Mouse (Mus musculus) midbrain, embryonic 14.5 days (tissue): Measurements from ENCODE around the gene Sh2d2a. TPM values are rescaled to one million over a fixed set of nuclear protein-coding genes. Genes with fewer than 3 reads are reported as not detected.

Experiments
- ATAC-seq: fragments of 200-750 bp; cut with Nextera tagmentation; 2 replicates; pipeline ENCODE4 v1.8.0; 2017; ENCODE audit warnings: moderate number of reproducible peaks, moderate library complexity; ENCODE audit not compliant: low FRiP score, low TSS enrichment
- DNase-seq: peaks from one replicate; pipeline ENCODE4 v3.0.0-alpha.2; 2015
- H3K27ac ChIP-seq: fragments of 300-500 bp; sonication (generic); replicated peaks from 2 replicates; pipeline ENCODE4 v1.5.1; 2014; ENCODE audit warnings: mild to moderate bottlenecking, low read depth, low read length, moderate library complexity
- H3K27me3 ChIP-seq: fragments of 300-500 bp; sonication (generic); 2 replicates; pipeline ENCODE4 v1.6.1; 2014; ENCODE audit warnings: low read length, control low read depth, mixed read lengths; ENCODE audit not compliant: control insufficient read depth, insufficient read depth
- H3K36me3 ChIP-seq: fragments of 300-500 bp; sonication (generic); 2 replicates; pipeline ENCODE4 v1.6.1; 2014; ENCODE audit warnings: low read length, control low read depth; ENCODE audit not compliant: control insufficient read depth, insufficient read depth
- H3K4me1 ChIP-seq: fragments of 300-500 bp; sonication (generic); 2 replicates; pipeline ENCODE4 v1.6.1; 2014; ENCODE audit warnings: mild to moderate bottlenecking, antibody characterized with exemption, low read length, control low read depth; ENCODE audit not compliant: control insufficient read depth, insufficient read depth
- H3K4me2 ChIP-seq: fragments of 300-500 bp; sonication (generic); 2 replicates; pipeline ENCODE4 v1.6.1; 2014; ENCODE audit warnings: mild to moderate bottlenecking, low read length, moderate library complexity
- H3K4me3 ChIP-seq: fragments of 300-500 bp; sonication (generic); replicated peaks from 2 replicates; pipeline ENCODE4 v1.5.1; 2014; ENCODE audit warnings: low read depth, low read length
- H3K9ac ChIP-seq: fragments of 300-500 bp; sonication (generic); replicated peaks from 2 replicates; pipeline ENCODE4 v1.6.1; 2014; ENCODE audit warnings: mild to moderate bottlenecking, low read length, moderate library complexity
- H3K9me3 ChIP-seq: fragments of 300-500 bp; sonication (generic); 2 replicates; pipeline ENCODE4 v1.6.1; 2016; ENCODE audit warnings: low read length, control low read depth, mixed read lengths; ENCODE audit not compliant: control insufficient read depth
- WGBS: fragments of 180-500 bp; shearing (Covaris S2); extraction: QIAGEN DNeasy Blood & Tissue Kit; methylation state at CpG from one replicate; pipeline ENCODE4 v1.1.7; 2014; 5-methylcytosine and 5-hydroxymethylcytosine counted together
- polyA plus RNA-seq: library from polyadenylated mRNA; unstranded; fragments of >200 nt; fragmentation: Nextera tagmentation; extraction: Ambion mirVana; gene quantifications from 2 replicates; pipeline ENCODE4 v1.2.1, GENCODE M21; 2014

Sh2d2a gene
- polyA plus RNA-seq, result 0.05 TPM in 1 of 2 replicates, not detected in the other

DNA sequence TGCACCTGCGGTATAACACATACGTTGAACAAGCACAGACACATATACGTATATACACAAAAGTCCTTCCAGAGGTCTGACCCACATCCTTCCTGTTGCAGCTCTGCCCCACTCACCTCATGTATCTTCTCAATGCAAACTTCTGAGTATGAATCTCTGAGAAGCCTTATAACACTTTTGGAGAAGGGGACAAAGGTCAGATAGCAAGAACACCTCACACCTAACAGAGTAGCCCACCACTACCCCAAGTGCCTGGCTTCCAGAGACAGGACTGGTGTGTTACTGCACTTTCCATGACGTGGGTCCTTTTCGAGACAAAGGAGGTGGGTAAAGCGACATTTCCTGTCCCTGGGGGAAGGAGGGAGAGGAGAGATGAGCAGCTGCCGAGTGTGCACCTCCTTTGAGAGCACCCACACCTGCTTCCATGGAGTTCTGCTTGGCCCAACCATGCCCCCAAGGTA is at the start of gene Sh2d2a:
Gene Sh2d2a (plus strand): TSS at position 106 of the 461 bp plus-strand sequence.
- Histone ChIP-seq H3K27ac (no peak within 1 kb of the TSS), H3K4me3 (no peak within 1 kb of the TSS), H3K36me3 (no peaks in the 10 kb centered on the region), H3K4me1 (no peaks in the 10 kb centered on the region), H3K9ac (no peak within 1 kb of the TSS), H3K27me3 (no peaks in the 10 kb centered on the region), H3K4me2 (no peak within 1 kb of the TSS), H3K9me3 (no peaks in the 10 kb centered on the region)
- 71% methylated on average over 7 of the region's 7 CpGs for WGBS
- ATAC-seq (no peak), DNase-seq (no peak)

DNA sequence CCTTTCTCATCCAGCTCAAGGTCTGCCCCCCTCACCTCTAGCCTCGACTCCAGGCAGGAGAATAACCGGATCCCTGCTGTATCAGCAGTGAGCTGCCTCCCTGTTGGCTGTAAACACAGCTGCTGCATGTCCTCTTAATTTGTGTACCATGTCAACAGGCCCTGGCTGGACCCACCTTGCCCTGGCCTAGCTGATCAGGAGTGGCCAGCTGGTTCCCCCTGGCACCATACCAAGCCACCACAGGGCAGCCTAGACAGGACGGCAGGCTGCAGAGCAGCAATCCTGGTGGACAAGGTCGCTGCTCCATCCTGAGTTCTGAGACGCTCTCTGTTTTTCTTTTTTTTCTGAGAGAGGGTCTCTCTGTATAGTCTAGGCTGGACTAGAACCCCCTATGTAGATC is 44.9 kb upstream of the Sh2d2a start:
- peaks cover 31% of the 10 kb centered on the region for H3K27me3 ChIP-seq
- DNase-seq, result no peak

DNA sequence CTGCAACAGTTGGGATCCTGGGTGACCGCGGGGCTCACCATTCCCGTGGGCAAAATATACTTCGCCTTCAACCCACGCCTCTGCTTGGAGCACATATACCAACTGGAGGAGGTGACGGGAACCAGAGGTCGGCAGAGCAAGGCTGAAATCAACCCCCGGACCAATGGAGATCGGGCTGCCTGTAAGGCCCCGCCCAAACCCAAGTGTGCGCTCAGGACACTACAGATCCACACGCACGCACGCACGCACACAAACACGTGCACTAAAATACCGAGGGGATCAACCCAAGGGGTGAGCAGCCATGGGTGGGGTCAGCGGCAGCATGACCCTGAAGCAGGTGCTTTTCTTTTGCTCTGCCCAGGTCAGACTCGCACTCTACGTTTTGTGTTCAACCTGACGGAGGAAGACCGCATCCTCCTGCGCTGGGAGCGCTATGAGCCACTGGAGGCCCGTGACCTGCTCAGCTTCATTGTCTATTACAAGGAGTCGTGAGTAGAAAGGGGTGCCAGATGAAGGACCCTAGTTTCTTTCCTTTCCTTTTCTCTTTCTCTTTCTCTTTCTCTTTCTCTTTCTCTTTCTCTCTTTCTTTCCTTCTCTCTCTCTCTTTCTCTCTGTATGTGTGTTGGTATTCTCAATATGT is 42.4 kb upstream of the Sh2d2a start:
- ATAC-seq (no peak), DNase-seq (no peak)
- Histone ChIP-seq H3K4me2 (peak overlapping the region; percentile 43), H3K4me3 (peak overlapping the region; percentile 21), H3K9me3 (no peaks in the 10 kb centered on the region), H3K4me1 (peaks cover 5% of the 10 kb centered on the region; the same call in 1 of the 2 replicates), H3K27ac (no peak overlapping the region), H3K9ac (no peak overlapping the region), H3K27me3 (peaks cover 23% of the 10 kb centered on the region), H3K36me3 (no peaks in the 10 kb centered on the region)
- WGBS, result 3% methylated on average over 26 of the region's 26 CpGs

More for the DNA sequence above, 44.9 kb upstream of the Sh2d2a start:
- H3K4me3 ChIP-seq, result no peak overlapping the region
- H3K36me3 ChIP-seq, result no peaks in the 10 kb centered on the region
- no peak overlapping the region for H3K9ac ChIP-seq
- H3K9me3 ChIP-seq, result no peaks in the 10 kb centered on the region
- no peak overlapping the region for H3K4me2 ChIP-seq
- WGBS, result 62% methylated on average over 5 of the region's 5 CpGs
- ATAC-seq, result no peak
- H3K4me1 ChIP-seq, result peaks cover 9% of the 10 kb centered on the region
- no peak overlapping the region for H3K27ac ChIP-seq

DNA sequence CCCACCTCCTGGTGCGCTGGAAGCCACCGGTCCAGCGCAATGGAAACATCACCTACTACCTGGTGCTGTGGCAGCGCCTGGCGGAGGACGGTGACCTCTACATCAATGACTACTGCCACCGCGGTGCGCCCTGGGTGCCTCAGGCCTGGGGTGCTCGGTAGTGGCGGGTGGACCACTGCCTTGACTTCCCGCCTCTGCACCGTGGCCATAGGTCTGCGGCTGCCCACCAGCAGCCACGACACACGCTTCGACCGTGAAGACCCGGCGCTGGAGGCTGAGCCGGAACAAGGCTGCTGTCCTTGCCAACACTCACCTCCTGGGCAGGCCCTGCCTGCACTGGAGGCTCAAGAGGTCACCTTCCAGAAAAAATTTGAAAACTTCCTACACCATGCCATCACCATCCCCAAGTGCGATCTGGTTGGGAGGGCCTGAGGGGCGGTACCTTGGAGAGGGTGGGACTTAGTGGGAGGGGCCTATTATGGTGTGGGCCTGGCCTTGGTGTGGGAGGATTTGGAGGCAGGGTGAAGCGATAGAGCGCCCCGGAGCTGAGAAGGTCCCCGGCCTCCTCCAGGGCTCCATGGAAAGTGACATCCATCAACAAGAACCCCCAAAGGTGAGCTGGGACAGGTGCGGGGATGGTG is 37.1 kb upstream of the Sh2d2a start:
- H3K4me2 ChIP-seq, result peak overlapping the region; percentile 33
- no peak for DNase-seq
- H3K9ac ChIP-seq, result no peak overlapping the region
- H3K36me3 ChIP-seq, result no peaks in the 10 kb centered on the region
- peak overlapping the region; percentile 8; the same call in 1 of the 2 replicates for H3K4me3 ChIP-seq
- peaks cover 34% of the 10 kb centered on the region for H3K27me3 ChIP-seq
- WGBS, result 5% methylated on average over 28 of the region's 28 CpGs
- H3K4me1 ChIP-seq, result no peaks in the 10 kb centered on the region
- H3K9me3 ChIP-seq, result no peaks in the 10 kb centered on the region
- H3K27ac ChIP-seq, result no peak overlapping the region
- no peak for ATAC-seq

GRCm38 (mm10) chr3:87811297-87811696 is 35.3 kb upstream of the Sh2d2a start:
- H3K4me2 ChIP-seq, result no peak overlapping the region
- no peaks in the 10 kb centered on the region for H3K4me1 ChIP-seq
- no peaks in the 10 kb centered on the region for H3K36me3 ChIP-seq
- DNase-seq, result no peak
- H3K27ac ChIP-seq, result no peak overlapping the region
- ATAC-seq, result no peak
- H3K9me3 ChIP-seq, result no peaks in the 10 kb centered on the region
- H3K27me3 ChIP-seq, result peaks cover 34% of the 10 kb centered on the region
- H3K4me3 ChIP-seq, result no peak overlapping the region
- H3K9ac ChIP-seq, result no peak overlapping the region
- WGBS, result 88% methylated on average over 8 of the region's 8 CpGs

GRCm38 (mm10) chr3:87812413-87812812 is 34.1 kb upstream of the Sh2d2a start:
- H3K4me2 ChIP-seq, result no peak overlapping the region
- no peak overlapping the region for H3K4me3 ChIP-seq
- no peaks in the 10 kb centered on the region for H3K9me3 ChIP-seq
- no peak for ATAC-seq
- H3K9ac ChIP-seq, result no peak overlapping the region
- H3K27ac ChIP-seq, result no peak overlapping the region
- no peaks in the 10 kb centered on the region for H3K4me1 ChIP-seq
- DNase-seq, result no peak
- peaks cover 34% of the 10 kb centered on the region for H3K27me3 ChIP-seq
- 88% methylated on average over 4 of the region's 4 CpGs for WGBS
- no peaks in the 10 kb centered on the region for H3K36me3 ChIP-seq

GRCm38 (mm10) chr3:87812873-87813272 is 33.7 kb upstream of the Sh2d2a start:
- 69% methylated on average over 10 of the region's 10 CpGs for WGBS
- no peaks in the 10 kb centered on the region for H3K36me3 ChIP-seq
- peaks cover 34% of the 10 kb centered on the region for H3K27me3 ChIP-seq
- DNase-seq, result no peak
- H3K9ac ChIP-seq, result no peak overlapping the region
- no peak overlapping the region for H3K4me3 ChIP-seq
- H3K4me1 ChIP-seq, result no peaks in the 10 kb centered on the region
- H3K9me3 ChIP-seq, result no peaks in the 10 kb centered on the region
- no peak overlapping the region for H3K27ac ChIP-seq
- ATAC-seq, result no peak
- H3K4me2 ChIP-seq, result no peak overlapping the region

DNA sequence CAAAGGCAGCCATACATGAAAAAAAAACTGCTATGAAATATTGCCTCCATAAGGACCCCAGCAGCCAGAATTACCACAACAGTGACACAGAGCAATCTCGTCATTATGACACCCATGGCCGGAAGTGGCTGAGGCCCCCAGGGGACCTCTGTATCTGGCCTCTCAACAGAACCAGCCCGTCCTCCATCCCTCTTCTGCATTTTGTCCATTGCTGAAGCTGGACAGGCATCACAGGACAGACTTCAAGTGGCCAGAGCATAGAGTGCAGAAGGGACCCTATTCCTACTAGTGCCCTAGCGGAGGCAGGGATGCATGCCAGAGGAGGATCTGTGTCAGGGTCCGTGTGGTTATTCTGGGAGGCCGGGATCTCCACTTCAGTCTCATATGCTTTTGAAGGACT is 30.4 kb upstream of the Sh2d2a start:
- no peak overlapping the region for H3K27ac ChIP-seq
- no peaks in the 10 kb centered on the region for H3K4me1 ChIP-seq
- DNase-seq (no peak), ATAC-seq (no peak)
- 0 out of 2 replicates have a peak, but pooled peaks cover 3% of the 10 kb centered on the region for H3K27me3 ChIP-seq
- no peaks in the 10 kb centered on the region for H3K9me3 ChIP-seq
- no peak overlapping the region for H3K9ac ChIP-seq
- 63% methylated on average over 6 of the region's 6 CpGs for WGBS
- H3K36me3 ChIP-seq, result no peaks in the 10 kb centered on the region
- no peak overlapping the region for H3K4me3 ChIP-seq
- no peak overlapping the region for H3K4me2 ChIP-seq

DNA sequence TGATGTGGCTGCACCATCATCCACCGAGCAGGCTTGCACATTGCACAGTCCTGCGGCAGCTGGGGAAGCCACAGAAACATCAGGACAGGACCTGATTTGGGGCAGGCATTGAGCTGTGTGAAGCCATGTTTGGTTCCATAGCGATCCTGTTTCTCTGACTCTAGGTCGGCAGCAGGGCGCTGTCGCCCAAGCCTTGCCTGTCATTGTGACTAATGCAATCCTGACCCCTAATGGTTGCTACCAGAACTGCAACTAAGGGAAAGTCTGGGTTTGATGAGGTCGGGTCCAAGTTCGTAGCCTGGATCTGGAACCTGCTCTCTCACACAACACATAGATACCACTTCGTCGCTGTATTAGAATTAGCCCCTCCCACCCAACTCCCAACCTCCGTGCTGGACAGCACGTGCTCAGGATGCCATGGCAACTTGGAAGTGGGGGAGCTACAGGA is 29.9 kb upstream of the Sh2d2a start:
- Histone ChIP-seq H3K36me3 (no peaks in the 10 kb centered on the region), H3K4me3 (no peak overlapping the region), H3K4me1 (no peaks in the 10 kb centered on the region), H3K4me2 (no peak overlapping the region), H3K9ac (no peak overlapping the region), H3K27ac (no peak overlapping the region), H3K9me3 (no peaks in the 10 kb centered on the region), H3K27me3 (no peaks in the 10 kb centered on the region)
- DNase-seq (peak; percentile 92), ATAC-seq (no peak)
- WGBS, result 5% methylated on average over 12 of the region's 12 CpGs
